Mouse (Mus musculus): ENCODE data around the gene Gramd1a. TPM values are rescaled to one million over a fixed set of nuclear protein-coding genes. Genes with fewer than 3 reads are reported as not detected.

Gramd1a gene
- polyA plus RNA-seq (2015; fragmentation: Nextera tagmentation; extraction: Ambion mirVana) = 31.3 TPM in 2 replicates

GRCm38 (mm10) chr7:31155296-31156033, at the start of gene Gramd1a:
Gene Gramd1a (minus strand): TSS chr7:31155896.

GRCm38 (mm10) chr7:31126851-31127724, 28.6 kb downstream of the Gramd1a start, which contains the start of gene Scn1b:
Gene Scn1b (minus strand): TSS chr7:31127003.

DNA sequence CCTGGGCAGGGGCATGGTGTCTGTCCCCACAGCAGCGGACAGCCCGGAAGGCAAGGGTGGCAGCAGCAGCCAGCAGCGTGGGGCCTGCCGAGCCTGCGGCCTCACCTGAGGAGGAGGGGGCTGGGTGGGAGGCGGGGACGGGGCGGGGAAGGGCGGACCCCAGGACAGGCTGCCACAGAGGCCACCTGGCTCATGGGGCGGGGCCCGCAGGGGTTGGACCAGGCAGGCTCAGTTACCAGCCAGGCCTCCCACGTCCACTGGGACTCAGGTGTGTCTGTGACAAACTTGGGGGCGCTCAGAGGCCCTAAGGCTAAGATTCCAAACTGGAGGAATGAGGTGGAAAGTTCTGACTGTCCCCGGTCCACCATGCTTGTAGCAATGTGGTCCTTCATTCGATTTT, 40.5 kb downstream of the Gramd1a start, which contains the start of gene Hpn:
Gene Hpn (minus strand): TSS at position 109 of the 400 bp plus-strand sequence.

Other genes with a start within 250 kb of the Gramd1a start
- 2.2 and 2.4 TPM in 2 replicates for gene Mag, start 241.0 kb downstream of the Gramd1a start, polyA plus RNA-seq (2015; fragmentation: Nextera tagmentation; extraction: Ambion mirVana)
- not detected in 2 replicates for gene Hamp2, start 231.2 kb downstream of the Gramd1a start, polyA plus RNA-seq (2015; fragmentation: Nextera tagmentation; extraction: Ambion mirVana)
- not detected in 2 replicates for gene Hamp, start 211.9 kb downstream of the Gramd1a start, polyA plus RNA-seq (2015; fragmentation: Nextera tagmentation; extraction: Ambion mirVana)
- 13.5 and 15.2 TPM in 2 replicates for gene Usf2, start 199.1 kb downstream of the Gramd1a start, polyA plus RNA-seq (2015; fragmentation: Nextera tagmentation; extraction: Ambion mirVana)
- 0.73 and 1.8 TPM in 2 replicates for gene Lsr, start 182.4 kb downstream of the Gramd1a start, polyA plus RNA-seq (2015; fragmentation: Nextera tagmentation; extraction: Ambion mirVana)
- 0.22 TPM in 1 of 2 replicates, not detected in the other for gene Fam187b, start 182.1 kb downstream of the Gramd1a start, polyA plus RNA-seq (2015; fragmentation: Nextera tagmentation; extraction: Ambion mirVana)
- 33.4 and 46.8 TPM in 2 replicates for gene Fxyd5, start 113.4 kb downstream of the Gramd1a start, polyA plus RNA-seq (2015; fragmentation: Nextera tagmentation; extraction: Ambion mirVana)
- gene Fxyd7, start 104.4 kb downstream of the Gramd1a start, polyA plus RNA-seq (2015; fragmentation: Nextera tagmentation; extraction: Ambion mirVana) = 1.5 and 2.8 TPM in 2 replicates
- gene Fxyd1, start 98.7 kb downstream of the Gramd1a start, polyA plus RNA-seq (2015; fragmentation: Nextera tagmentation; extraction: Ambion mirVana) = 981 and 1,160 TPM in 2 replicates
- gene Lgi4, start 96.6 kb downstream of the Gramd1a start, polyA plus RNA-seq (2015; fragmentation: Nextera tagmentation; extraction: Ambion mirVana) = 1.1 and 1.3 TPM in 2 replicates
- 0.87 and 5.7 TPM in 2 replicates for gene Fxyd3, start 79.2 kb downstream of the Gramd1a start, polyA plus RNA-seq (2015; fragmentation: Nextera tagmentation; extraction: Ambion mirVana)
- 0.83 and 1.2 TPM in 2 replicates for gene Hpn, start 40.6 kb downstream of the Gramd1a start, polyA plus RNA-seq (2015; fragmentation: Nextera tagmentation; extraction: Ambion mirVana)
- gene Scn1b, start 28.9 kb downstream of the Gramd1a start, polyA plus RNA-seq (2015; fragmentation: Nextera tagmentation; extraction: Ambion mirVana) = 18.3 and 21.0 TPM in 2 replicates
- gene Scgb2b2, start 134.6 kb upstream of the Gramd1a start, polyA plus RNA-seq (2015; fragmentation: Nextera tagmentation; extraction: Ambion mirVana) = not detected in 2 replicates
- gene Scgb1b2, start 135.9 kb upstream of the Gramd1a start, polyA plus RNA-seq (2015; fragmentation: Nextera tagmentation; extraction: Ambion mirVana) = not detected in 2 replicates
- not detected in 2 replicates for gene Scgb2b3, start 206.2 kb upstream of the Gramd1a start, polyA plus RNA-seq (2015; fragmentation: Nextera tagmentation; extraction: Ambion mirVana)
- not detected in 2 replicates for gene Scgb1b3, start 219.7 kb upstream of the Gramd1a start, polyA plus RNA-seq (2015; fragmentation: Nextera tagmentation; extraction: Ambion mirVana)

Measured in skeletal muscle tissue, postnatal 0 days (tissue).